Mouse (Mus musculus) lung, adult 2 months (tissue): ENCODE measurements around the gene Gramd4.

Experiments
- CTCF ChIP-seq: fragments of 200-500 bp; IDR thresholded peaks from 2 replicates; pipeline ENCODE4 v1.5.1; 2011; ENCODE audit warnings: mild to moderate bottlenecking, low read length, control low read depth; ENCODE audit not compliant: insufficient read depth
- POLR2A ChIP-seq: fragments of 200-500 bp; IDR thresholded peaks from 2 replicates; pipeline ENCODE4 v1.6.1; 2011; ENCODE audit warnings: low read depth, mild to moderate bottlenecking, control low read depth, low read length, borderline replicate concordance; ENCODE audit errors: extremely low read depth

GRCm38 (mm10) chr15:86057413-86057812 is at the start of gene Gramd4:
- TF ChIP-seq CTCF (no peak), POLR2A (no peak)
